ENCODE assay signal across 9 mouse cellular contexts in genomic region chr6:29527361-29528164, GRCm38 (mm10). TPM values are rescaled to one million over a fixed set of nuclear protein-coding genes. Genes with fewer than 3 reads are reported as not detected.
DNase-seq lines count a peak whose midpoint lies in the region; ATAC-seq and TF ChIP-seq lines count a peak whose summit lies in the region.
"Had no signal": no experiment of that assay in that cellular context is flagged by ENCODE, and none has a peak within 500 bp of the region (broad histone marks: within the 10 kb centered on the region; RNA-seq: fewer than 3 reads in every experiment).

No protein-coding gene starts in this region.

- TF ChIP-seq CTCF in forebrain, postnatal 0 days (IDR thresholded peaks at IDR 0.05; ENCODE audit: low read depth) = no peak

- H3K4me3 ChIP-seq in forebrain, postnatal 0 days (ENCODE audit: low read depth, low read length) = peak overlapping the region; percentile 45
- H3K4me3 ChIP-seq in liver, embryonic 16.5 days (ENCODE audit: low read depth, low read length) = peak overlapping the region; percentile 55

- ATAC-seq in CD4-positive, CD25-positive, alpha-beta regulatory T cell, adult 4 months = no peak
- ATAC-seq in forebrain, postnatal 0 days = no peak
- ATAC-seq in liver, embryonic 16.5 days (ENCODE audit: low read depth) = no peak

- peak overlapping the region; percentile 95 for H3K4me2 ChIP-seq in forebrain, postnatal 0 days (ENCODE audit: low read depth)
- H3K4me2 ChIP-seq in liver, embryonic 16.5 days (ENCODE audit: low read depth, low read length) = peak overlapping the region; percentile 74; the same call in 1 of the 2 replicates

- peaks cover 42% of the 10 kb centered on the region for H3K27me3 ChIP-seq in forebrain, postnatal 0 days (ENCODE audit: insufficient read depth, low read length)
- H3K27me3 ChIP-seq in liver, embryonic 16.5 days (ENCODE audit: control insufficient read depth, insufficient read depth, low read depth, low read length) = peaks cover 44% of the 10 kb centered on the region

- no peak overlapping the region for H3K27ac ChIP-seq in forebrain, postnatal 0 days (ENCODE audit: low read depth, low read length)
- H3K27ac ChIP-seq in liver, embryonic 16.5 days (ENCODE audit: low read length) = no peak overlapping the region; the same call in 1 of the 2 replicates

- no peak overlapping the region for H3K9ac ChIP-seq in forebrain, postnatal 0 days
- H3K9ac ChIP-seq in liver, embryonic 16.5 days (ENCODE audit: low read depth, low read length) = peak overlapping the region; percentile 18

- DNase-seq in CD4-positive, CD25-positive, alpha-beta regulatory T cell, adult 2 months (ENCODE audit: low read depth, low spot score) = peak; percentile 44
- peak; percentile 36 for DNase-seq in 3134 (ENCODE audit: extremely low read depth, insufficient read length, low spot score)
- DNase-seq in forebrain, postnatal 0 days = no peak
- no peak for DNase-seq in urinary bladder, adult 2 months (ENCODE audit: low spot score)
- DNase-seq in cerebellum, postnatal 36 days = no peak
- no peak for DNase-seq in T-cell, adult 2 months (ENCODE audit: low spot score)

- H3K9me3 ChIP-seq in forebrain, postnatal 0 days (ENCODE audit: low read length) = no peaks in the 10 kb centered on the region
- H3K9me3 ChIP-seq in liver, embryonic 16.5 days (replicated peaks; ENCODE audit: control insufficient read depth, low read length) = no peaks in the 10 kb centered on the region

- H3K4me1 ChIP-seq in forebrain, postnatal 0 days (ENCODE audit: insufficient read depth) = 0 out of 2 replicates have a peak, but pooled peaks cover 3% of the 10 kb centered on the region
- no peaks in the 10 kb centered on the region; the same call in none of the 2 replicates for H3K4me1 ChIP-seq in liver, embryonic 16.5 days (ENCODE audit: control insufficient read depth, low read depth, low read length)

- no peaks in the 10 kb centered on the region for H3K36me3 ChIP-seq in forebrain, postnatal 0 days (ENCODE audit: insufficient read depth)
- no peaks in the 10 kb centered on the region for H3K36me3 ChIP-seq in liver, embryonic 16.5 days (ENCODE audit: control insufficient read depth, insufficient read depth)

- WGBS in forebrain, postnatal 0 days = 4% methylated on average over 34 of the region's 34 CpGs
- WGBS in liver, embryonic 16.5 days (ENCODE audit: insufficient replicate concordance) = 3% methylated on average over 34 of the region's 34 CpGs

RNA-seq across cellular contexts. Expression of gene Irf5, which starts 1.1 kb away (rescaled TPM):
- polyA plus RNA-seq in CD4-positive, CD25-positive, alpha-beta regulatory T cell, adult 4 months (2017; shearing (Covaris generic)) = 10 to 100 TPM; 24.8 to 32.7 TPM
- total RNA-seq in forebrain, postnatal 0 days (2014; rRNA removed) = 3.2 and 3.9 TPM in 2 replicates
- polyA plus RNA-seq in forebrain, postnatal 0 days (2015; fragmentation: Nextera tagmentation; extraction: Ambion mirVana) = 1.5 and 1.9 TPM in 2 replicates
- 10.3 and 11.4 TPM in 2 replicates for polyA plus RNA-seq in liver, embryonic 16.5 days (2015; fragmentation: Nextera tagmentation; extraction: Ambion mirVana)
- polyA plus RNA-seq in urinary bladder, adult 2 months (2012; rRNA removed) = 19.8 and 21.3 TPM in 2 replicates

RNA-seq across cellular contexts. Expression of gene Kcp, which starts 19.8 kb away (rescaled TPM):
- polyA plus RNA-seq in CD4-positive, CD25-positive, alpha-beta regulatory T cell, adult 4 months (2017; shearing (Covaris generic)) = under 1 TPM in 1 of 2 experiments, not detected in 1; 0.38 TPM
- total RNA-seq in forebrain, postnatal 0 days (2014; rRNA removed) = 9.8 and 31.2 TPM in 2 replicates
- 5.2 and 6.7 TPM in 2 replicates for polyA plus RNA-seq in forebrain, postnatal 0 days (2015; fragmentation: Nextera tagmentation; extraction: Ambion mirVana)
- 1.8 and 2.8 TPM in 2 replicates for polyA plus RNA-seq in liver, embryonic 16.5 days (2015; fragmentation: Nextera tagmentation; extraction: Ambion mirVana)
- polyA plus RNA-seq in urinary bladder, adult 2 months (2012; rRNA removed) = 4.9 and 6.4 TPM in 2 replicates

RNA-seq across cellular contexts. Expression of gene Atp6v1fnb, which starts 56.3 kb away (rescaled TPM):
- polyA plus RNA-seq in CD4-positive, CD25-positive, alpha-beta regulatory T cell, adult 4 months (2017; shearing (Covaris generic)) = not detected
- total RNA-seq in forebrain, postnatal 0 days (2014; rRNA removed) = 0.31 and 1.7 TPM in 2 replicates
- polyA plus RNA-seq in forebrain, postnatal 0 days (2015; fragmentation: Nextera tagmentation; extraction: Ambion mirVana) = 0.42 TPM in 1 of 2 replicates, not detected in the other
- 0.13 TPM in 1 of 2 replicates, not detected in the other for polyA plus RNA-seq in liver, embryonic 16.5 days (2015; fragmentation: Nextera tagmentation; extraction: Ambion mirVana)
- not detected in 2 replicates for polyA plus RNA-seq in urinary bladder, adult 2 months (2012; rRNA removed)
- polyA plus RNA-seq: gonadal fat pad, adult 2 months had no signal

Comparison
In these comparisons a context has a peak if more than half of its experiments do, and no peak if none do; other contexts are left out.
1. DNase-seq: peak in CD4-positive, CD25-positive, alpha-beta regulatory T cell, adult 2 months (single experiment) and 3134 (single experiment); none in forebrain, postnatal 0 days (single experiment), urinary bladder, adult 2 months (single experiment), cerebellum, postnatal 36 days (0 of 2) and T-cell, adult 2 months (single experiment).